Mouse (Mus musculus): ENCODE measurements around the gene Tfap2e.
A peak's percentile ranks its signal among the peaks of the same experiment; 100 is the strongest.

The Tfap2e gene

DNA sequence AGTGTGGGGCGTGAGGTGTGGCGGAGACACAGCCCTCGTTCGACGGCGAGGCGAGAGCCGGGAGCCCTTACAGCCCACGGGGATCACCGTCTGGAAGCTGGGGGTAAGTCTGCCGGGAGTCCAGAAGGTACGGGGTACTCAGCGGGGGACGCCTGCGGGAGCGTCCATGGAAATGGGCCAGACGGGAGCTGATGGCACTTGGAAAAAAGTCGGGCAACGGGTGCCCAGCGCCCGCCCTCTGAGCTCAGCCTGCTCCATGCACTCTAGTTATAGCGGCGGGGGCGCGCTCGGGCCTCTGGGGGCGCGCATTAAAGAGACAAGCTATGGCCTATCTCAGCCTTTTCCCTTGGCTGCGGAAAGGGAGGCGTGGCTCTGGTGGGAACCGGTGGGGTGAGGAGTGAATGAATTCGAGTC lies at the start of gene Tfap2e:
Tfap2e (minus strand) TSS at position 240 of the 414 bp plus-strand sequence.
- no peak for DNase-seq

DNA sequence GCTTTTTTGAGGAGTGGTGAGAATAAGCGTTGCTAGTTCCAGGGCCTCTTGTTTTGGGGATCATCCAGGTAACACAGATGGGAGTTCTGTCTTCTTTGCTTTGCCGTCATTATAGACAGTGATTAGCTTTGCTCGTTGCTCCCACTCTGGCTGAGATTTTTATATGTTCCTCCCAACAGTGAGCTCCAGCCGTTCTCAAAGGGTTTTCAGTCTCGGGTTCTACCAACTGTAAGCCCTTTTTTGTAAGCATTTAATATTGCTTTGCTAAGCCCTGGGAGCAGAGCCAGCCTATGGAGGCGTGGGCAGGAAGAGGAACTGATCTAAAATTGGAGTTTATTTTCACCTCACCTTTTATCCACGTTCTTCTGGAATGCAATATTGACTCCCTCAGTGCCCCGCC lies 47.0 kb upstream of the Tfap2e start:
- DNase-seq, result no peak

DNA sequence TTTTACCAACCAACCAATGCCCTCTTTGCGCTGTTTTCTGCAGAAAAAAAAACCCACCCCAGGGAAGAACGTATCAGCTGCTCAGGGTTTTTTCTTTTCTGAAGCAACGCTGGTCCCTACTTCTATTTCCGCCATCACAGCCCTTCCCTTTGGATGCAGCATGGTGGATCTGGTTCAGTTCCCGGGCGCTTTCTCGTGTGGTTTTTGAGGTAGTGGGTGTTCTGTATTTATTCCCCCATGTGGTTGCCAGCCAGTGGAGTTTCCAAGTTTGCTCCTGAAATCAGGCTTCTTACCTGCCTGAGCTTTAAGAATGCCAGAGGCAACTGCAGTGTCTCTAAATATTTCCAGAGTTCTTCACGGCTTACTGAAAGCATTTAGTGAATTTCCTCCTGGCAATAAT lies 46.5 kb upstream of the Tfap2e start:
- no peak for DNase-seq

- DNase-seq, result no peak
Measured at GRCm38 (mm10) chr4:126781871-126782270, 45.8 kb upstream of the Tfap2e start.

DNA sequence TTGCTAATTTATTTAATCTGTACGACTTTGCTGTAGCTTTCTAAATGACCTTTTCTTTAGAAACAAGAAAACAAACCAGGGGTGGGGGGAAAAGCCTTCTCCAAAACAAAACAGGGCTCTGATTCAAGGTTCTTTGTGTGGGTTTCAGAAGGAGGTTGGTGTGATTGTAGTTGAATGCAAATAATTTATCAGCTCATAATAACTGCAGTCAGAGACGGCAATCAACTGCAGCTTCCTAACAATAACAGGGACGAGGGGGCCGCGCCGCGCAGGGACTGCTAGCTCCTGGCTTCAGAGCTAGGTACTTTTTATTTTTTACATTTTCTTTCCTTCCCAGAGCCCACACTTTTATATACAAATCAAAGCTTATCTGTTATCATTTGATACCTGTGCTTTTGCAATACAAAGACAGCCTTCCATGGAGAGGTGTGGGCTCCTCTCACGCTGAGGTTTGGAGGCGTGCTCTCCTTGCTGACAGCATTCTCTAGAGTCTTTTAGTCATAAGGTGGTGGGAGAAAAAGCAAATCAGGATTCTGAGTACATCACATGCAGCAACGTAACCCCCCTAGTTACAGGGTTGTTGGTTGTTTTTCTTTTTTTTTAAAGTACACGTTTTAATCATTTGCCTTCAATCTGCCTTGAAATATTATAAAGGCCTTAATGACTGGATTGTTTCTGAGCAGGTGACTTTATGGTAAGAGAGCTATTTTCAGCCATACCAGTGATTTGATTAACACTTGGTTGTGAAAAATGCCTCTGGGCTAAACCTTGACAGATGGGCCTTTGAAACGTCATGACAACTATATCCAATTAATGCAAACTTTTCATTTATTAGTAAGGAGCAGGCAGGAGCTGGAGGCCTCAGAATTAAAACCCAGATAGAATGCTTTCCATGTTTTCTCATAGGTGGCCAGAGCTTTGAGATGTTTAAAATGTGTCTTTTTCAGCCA lies 44.1 kb upstream of the Tfap2e start:
- no peak for DNase-seq

DNA sequence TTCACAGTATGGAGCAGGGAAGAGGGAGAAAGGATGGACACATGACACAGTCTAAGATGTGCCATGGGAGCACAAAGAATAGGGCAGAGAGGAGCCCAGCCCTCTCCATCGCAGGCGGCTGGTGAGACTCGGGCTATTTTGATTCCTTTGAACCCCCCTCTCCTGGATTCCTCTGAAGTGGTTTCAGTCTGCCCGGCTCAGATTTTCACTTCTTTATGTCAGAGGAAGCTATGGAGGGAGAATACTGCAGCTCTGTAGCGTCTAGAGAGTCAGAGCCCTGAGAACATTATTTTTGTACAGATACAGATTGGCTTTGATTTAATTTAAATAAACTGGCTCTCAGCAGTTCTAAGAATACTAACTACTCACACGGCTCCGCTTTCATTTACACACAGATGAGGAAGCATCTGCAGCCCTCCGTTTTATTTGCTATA lies 43.1 kb upstream of the Tfap2e start:
- DNase-seq, result no peak

GRCm38 (mm10) chr4:126775182-126775581 lies 39.1 kb upstream of the Tfap2e start:
- no peak for DNase-seq

DNA sequence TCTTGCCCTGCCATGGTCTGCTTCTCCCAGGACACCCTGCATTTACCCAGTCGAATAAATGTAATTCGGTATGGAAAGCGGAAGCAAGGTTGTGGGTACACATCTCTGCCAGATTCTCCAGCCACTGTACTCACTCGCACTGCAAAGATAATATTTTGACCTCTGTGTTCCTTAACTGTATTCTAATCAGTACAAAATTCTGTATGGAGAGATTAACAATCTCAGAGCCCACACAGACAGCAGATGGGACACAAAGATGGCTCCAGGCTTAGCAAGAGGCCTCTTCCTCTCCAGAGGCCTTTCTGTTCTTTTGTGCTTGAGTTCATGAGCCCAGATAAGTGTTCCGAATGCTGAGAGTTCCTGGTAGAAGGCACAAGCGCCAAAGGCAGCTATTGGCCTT lies 37.8 kb upstream of the Tfap2e start:
- DNase-seq, result no peak

GRCm38 (mm10) chr4:126770831-126771230 lies 34.8 kb upstream of the Tfap2e start:
- DNase-seq, result no peak

GRCm38 (mm10) chr4:126769800-126770563 lies 33.9 kb upstream of the Tfap2e start:
- no peak for DNase-seq

DNA sequence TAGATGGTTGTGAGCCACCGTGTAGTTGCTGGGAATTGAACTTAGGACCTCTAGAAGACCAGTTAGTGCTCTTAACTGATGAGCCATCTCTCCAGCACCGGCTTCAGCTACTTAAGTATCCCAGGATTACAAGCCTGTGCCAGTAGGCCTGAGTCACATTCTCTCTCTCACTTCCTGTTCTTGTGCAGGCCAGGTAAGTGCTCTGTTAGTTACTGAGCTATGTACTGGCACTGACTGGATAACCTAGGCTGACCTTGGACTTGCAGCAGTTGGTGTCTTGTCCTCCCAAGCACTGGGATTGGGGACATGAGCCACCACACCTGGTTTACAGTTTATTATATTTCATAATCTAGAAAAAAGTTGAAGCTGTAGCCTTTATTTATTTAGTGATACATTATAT lies 27.4 kb upstream of the Tfap2e start:
- peak; percentile 14 for DNase-seq

DNA sequence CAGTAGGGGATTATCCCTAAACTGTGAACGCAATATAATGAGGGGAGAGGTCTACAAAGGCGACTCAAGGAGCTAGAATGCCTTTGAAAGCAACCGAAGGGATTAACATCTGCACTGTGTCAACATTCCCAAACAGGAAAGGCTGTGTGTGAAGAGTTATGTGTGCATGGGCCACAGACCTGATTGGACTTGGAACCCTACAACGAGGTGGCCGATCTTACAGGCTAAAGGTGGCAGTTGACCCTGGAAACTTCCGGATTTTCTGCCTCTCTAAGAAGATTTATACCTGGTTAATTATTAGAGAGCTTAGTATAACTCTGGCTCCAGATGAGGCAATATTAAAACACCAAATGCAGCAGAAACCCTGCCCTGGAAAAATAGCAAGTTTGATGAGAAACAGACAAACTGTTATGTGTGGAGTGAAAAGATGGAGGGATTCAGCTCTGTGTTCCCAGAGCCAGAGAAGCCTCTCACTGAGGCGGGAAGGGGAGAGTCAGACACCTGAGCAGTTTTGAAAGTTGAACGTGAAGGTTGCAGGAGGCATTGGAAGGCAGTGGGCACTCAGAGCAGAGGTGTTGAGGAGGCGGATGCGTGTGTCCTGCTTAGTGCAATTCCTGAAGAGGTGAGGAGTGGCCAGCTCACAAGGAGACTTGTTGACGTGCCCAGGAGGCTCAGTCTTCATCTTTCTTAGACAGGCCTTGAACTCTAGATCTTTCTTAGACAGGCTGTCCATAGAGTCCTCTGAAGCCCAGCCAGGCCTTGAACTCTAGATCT lies 26.7 kb upstream of the Tfap2e start:
- peak; percentile 69 for DNase-seq

GRCm38 (mm10) chr4:126759435-126759834 lies 23.4 kb upstream of the Tfap2e start:
- DNase-seq, result no peak

DNA sequence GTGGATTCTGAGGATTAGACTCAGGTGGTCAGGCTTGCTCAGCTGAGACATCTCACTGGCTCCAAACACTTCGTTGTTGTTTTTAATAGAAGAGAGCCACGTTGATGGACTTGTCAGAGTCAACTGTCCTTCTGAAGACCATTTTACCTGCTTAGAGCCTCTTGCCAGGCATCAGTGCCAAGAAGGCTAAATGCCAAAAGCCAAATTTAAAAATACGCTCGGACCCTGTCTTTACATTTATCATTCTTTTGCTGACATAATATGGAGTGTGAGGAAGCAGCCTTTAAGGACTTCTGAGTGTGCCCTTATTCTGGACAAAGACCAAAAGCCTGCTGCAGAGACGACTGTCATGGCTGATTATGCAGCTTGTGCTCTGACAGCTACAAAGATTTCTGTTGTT lies 22.3 kb upstream of the Tfap2e start:
- DNase-seq, result no peak

- DNase-seq, result peak; percentile 61
Measured at GRCm38 (mm10) chr4:126756766-126757165, 20.7 kb upstream of the Tfap2e start.

- no peak for DNase-seq
Measured at GRCm38 (mm10) chr4:126754736-126755374, 18.8 kb upstream of the Tfap2e start.

DNA sequence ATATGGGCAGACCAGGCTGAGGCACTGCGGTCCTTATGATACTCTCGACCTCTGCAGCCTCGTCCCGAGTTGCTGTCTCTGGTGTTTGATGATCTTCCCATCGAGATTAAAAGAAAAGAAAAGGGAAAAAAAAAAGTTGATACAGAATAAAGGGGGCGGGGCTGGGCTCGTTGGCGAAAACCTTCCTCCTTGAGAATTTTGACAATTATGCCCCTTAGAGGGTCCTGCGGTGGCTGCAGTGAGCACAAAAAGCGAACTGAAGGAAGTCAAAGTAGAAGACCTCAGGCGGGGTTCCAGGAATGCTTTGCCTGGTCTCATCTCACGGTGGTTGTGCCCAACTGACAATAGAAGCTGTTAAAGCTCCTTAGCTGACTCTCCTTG lies 18.2 kb upstream of the Tfap2e start:
- DNase-seq, result no peak

- peak; percentile 96 for DNase-seq
Measured at GRCm38 (mm10) chr4:126753268-126754230, 17.5 kb upstream of the Tfap2e start, which contains the start of the genes Ncdn and AU040320. Gene Ncdn, minus strand, starts transcription at chr4:126753438. Gene AU040320, plus strand, starts transcription at chr4:126753544.

- DNase-seq, result no peak
Measured at GRCm38 (mm10) chr4:126752608-126753141, 16.6 kb upstream of the Tfap2e start.

DNA sequence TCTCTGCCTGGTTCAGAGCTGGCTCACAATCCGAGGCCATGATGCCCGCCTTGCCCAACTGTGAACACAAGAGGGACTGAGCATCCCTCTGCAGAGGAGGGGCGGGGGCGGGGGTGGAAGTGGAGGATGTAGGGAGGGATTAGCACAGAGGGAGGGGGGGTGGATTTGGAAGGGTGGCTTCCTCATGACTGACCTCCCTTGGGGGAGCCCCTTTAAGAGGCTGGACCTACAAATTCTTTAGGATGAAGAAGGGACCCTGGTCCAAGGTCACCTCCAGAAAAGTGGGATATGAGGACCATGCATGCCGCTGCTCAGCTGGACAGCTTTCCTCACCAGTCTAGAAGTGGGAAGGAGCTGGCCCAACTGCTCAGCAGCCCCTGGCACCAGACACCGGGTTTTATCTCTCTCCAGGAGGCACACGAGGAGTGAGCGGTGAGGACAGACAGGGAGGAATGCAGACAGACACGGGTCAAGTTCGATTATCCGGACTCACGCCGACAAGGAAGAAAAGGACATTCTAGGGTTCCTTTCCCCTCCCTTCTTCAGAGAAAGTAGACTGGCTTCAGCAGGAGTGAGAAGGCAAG lies 16.1 kb upstream of the Tfap2e start:
- no peak for DNase-seq

Data from kidney, adult 11 months (tissue).